Mouse (Mus musculus) embryo, embryonic 11.5 days (tissue): Measurements from ENCODE around the gene Tpi1.

Experiments
- DNase-seq: peaks from one replicate; pipeline ENCODE4 v3.0.0-alpha.2; 2012; ENCODE audit warnings: low read depth, low spot score

Tpi1 gene

DNA sequence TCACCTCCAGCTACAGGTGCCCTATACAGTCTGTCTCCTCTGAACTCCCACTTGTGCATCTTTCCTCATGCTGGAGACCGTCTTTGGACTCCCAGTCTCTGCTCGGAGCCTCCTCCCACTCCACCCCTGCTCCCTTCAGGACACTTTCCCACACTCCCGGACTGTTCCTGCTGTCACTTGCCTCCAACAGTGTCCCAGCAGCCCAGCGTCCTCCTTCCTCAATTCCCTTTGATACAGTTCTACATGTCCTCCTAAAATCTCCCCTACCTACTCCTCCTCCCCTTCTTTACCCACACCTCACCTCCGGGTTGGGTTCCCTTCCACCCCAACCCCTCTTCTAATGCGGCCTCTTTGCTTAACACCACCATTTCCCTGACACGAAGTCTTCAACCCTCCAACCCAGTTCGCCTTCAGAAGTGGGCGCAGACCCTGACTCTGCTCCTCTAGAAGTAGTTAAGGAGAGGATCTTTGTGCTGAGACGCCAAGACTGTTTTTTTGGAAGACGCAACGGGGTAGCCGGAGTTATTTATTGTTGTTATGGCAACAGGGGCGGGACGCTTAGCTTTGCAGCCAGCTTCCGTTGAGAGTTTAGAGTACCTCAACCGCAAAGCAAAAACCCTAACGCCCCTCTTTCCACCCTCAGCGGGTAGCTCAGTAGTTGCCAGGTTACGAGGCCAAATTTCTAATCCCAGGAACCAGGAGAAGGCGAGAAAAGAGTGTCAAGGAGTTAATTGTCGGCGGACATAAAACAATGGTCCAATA is 34.7 kb downstream of the Tpi1 start, which contains the start of gene Lrrc23:
Gene Lrrc23, minus strand, starts transcription at position 506 of the 762 bp plus-strand sequence.
- DNase-seq = no peak

DNA sequence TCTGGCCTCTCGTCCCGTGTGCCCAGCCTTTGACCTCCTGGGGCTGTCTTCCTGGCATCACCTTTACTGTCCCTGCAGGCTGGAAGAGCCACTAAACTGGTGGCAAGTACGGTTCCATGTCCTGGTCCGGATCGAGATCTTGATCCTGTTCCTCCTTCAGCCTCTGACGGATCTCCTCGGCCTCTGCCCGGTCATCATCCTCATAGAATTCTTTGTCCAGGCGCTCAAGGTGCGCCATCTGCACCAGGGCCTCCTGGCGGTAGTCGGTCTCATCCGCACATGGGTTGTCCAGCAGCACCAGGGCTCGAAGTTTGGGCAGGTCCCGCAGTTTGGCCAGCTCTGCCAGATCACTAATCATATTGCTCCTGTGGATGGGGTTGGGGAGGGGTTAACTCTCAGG is 43.6 kb downstream of the Tpi1 start:
- DNase-seq = no peak

DNA sequence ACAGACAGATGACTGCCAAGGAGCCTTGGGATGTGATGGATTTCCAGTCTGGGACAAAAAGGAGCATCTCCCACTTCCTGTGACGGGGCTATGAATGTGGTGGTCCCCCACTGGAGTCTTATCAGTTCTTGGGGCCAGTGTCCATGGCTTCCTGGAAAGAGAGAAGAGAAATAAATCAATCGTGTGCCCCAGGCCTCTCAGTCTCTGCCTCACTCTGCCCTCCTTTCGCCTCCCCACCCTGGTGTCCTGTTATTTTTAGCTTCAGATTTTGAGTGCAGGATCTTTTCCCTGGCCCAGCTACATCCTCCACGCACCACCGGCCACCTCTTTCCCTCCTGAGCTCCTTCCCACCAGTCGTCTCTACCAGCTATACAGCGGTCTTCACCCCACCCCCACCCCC is 44.1 kb downstream of the Tpi1 start:
- DNase-seq = no peak

DNA sequence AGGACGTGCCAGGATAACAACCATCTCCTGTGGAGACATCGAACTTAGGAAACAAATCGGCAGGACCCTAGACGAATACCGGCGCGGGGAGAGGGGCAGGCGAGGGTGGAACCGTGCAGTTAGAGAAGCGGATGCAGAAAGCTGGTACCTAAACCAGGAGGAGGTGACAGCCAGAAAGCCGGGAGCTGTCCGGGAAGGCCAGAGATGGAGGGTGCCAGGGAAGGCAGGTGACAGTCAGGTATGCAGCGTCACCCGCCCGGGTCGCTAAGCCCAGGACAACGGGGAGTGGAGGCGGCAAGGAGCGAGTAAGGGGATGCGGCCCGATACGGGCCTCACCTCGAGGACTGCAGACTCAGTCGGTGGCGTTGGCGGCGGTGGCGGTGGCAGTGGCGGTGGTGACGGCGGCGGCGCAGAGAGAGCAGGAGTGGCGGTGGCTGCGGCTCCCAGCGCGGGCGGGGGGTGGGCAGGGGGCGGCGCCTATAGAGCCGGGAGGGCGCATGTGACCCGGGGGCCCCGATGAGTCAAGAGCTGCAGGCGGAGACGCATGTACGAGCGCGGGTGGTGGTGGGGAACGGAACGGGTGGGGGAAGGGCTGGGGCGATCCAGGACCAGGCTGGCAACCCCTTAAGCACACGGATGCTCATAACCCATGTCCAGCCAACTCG is 44.9 kb downstream of the Tpi1 start, which contains the start of gene Eno2:
Gene Eno2, minus strand, starts transcription at position 573 of the 665 bp plus-strand sequence.
- DNase-seq = no peak

- no peak for DNase-seq
Observed at GRCm38 (mm10) chr6:124768704-124769044, 45.4 kb downstream of the Tpi1 start.

GRCm38 (mm10) chr6:124767920-124768703 is 46.0 kb downstream of the Tpi1 start:
- DNase-seq = no peak

- DNase-seq = no peak
Observed at GRCm38 (mm10) chr6:124767536-124767919, 46.6 kb downstream of the Tpi1 start.

DNA sequence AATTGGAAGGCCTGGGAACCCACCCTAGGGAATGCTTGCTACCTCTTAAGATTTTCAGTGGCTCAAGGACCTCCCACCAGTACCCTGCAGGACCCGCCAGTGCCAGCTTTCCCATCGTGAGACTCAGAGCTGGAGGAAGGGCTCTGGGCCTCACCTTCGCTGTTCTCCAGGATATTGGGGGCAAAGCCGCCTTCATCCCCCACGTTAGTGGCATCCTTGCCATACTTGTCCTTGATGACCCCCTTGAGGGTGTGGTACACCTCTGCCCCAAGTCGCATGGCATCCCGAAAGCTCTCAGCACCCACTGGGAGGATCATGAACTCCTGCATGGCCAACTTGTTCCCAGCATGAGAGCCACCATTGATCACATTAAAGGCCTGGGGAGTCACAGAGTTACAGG is 48.1 kb downstream of the Tpi1 start:
- DNase-seq = no peak
